Mouse (Mus musculus): ENCODE results near the gene Tm9sf3. TPM values are rescaled to one million over a fixed set of nuclear protein-coding genes. Genes with fewer than 3 reads are reported as not detected.

Tm9sf3 gene
- total and polyA plus RNA-seq, 3 experiments: 34.3 to 114 (median 103) TPM

- TF ChIP-seq RCOR1 (IDR thresholded peaks at IDR 0.05; ENCODE audit: low read depth, low read length) (peak; percentile 55), ETS1 (IDR thresholded peaks at IDR 0.05; ENCODE audit: low read depth, low read length) (no peak), TCF12 (IDR thresholded peaks at IDR 0.05; ENCODE audit: low read depth, low read length) (no peak), SIN3A (IDR thresholded peaks at IDR 0.05; ENCODE audit: low read length) (0 out of 2 replicates have a peak, but pooled peaks have one; percentile 10), ELF1 (IDR thresholded peaks at IDR 0.05; ENCODE audit: low read depth, low read length) (peak; percentile 56; the same call in 1 of the 2 replicates), GATA1 (IDR thresholded peaks at IDR 0.05; ENCODE audit: low read depth, low read length) (peak; percentile 26; the same call in 1 of the 2 replicates)
- H3K9me3 ChIP-seq (replicated peaks; ENCODE audit: insufficient read depth, low read length): no peaks in the 10 kb centered on the region
- peak overlapping the region; percentile 90 for H3K9ac ChIP-seq (ENCODE audit: control insufficient read depth, low read depth, low read length, poor library complexity, severe bottlenecking)
- peak overlapping the region; percentile 73 to 96 for H3K4me3 ChIP-seq (ENCODE audit: control insufficient read depth in 1 of 2, insufficient read depth in 1 of 2, low read depth in 2 of 2, low read length in 2 of 2)
- peaks cover 6 to 13% of the 10 kb centered on the region in 2 experiments for H3K4me1 ChIP-seq (ENCODE audit: control insufficient read depth in 1 of 2, insufficient read depth in 2 of 2, low read length in 2 of 2)
- H3K27me3 ChIP-seq (ENCODE audit: control insufficient read depth in 1 of 2, insufficient read depth in 2 of 2, low read length in 2 of 2): no peaks in the 10 kb centered on the region
- H3K79me2 ChIP-seq (ENCODE audit: control insufficient read depth, insufficient read depth, low read length, poor library complexity): peaks cover 39% of the 10 kb centered on the region
- H3K27ac ChIP-seq (ENCODE audit: control insufficient read depth, low read depth, low read length): peak overlapping the region; percentile 88
- DNase-seq (ENCODE audit: low read depth, low spot score): peak; percentile 70
- peaks cover 0 to 29% of the 10 kb centered on the region in 2 experiments; a peak in 2 of 4 replicates for H3K36me3 ChIP-seq (ENCODE audit: control insufficient read depth in 1 of 2, insufficient read depth in 2 of 2, low read length in 2 of 2)
Measured at GRCm38 (mm10) chr19:41264331-41264799, 568 bp upstream of the Tm9sf3 start.

- peaks cover 6 to 16% of the 10 kb centered on the region in 2 experiments for H3K4me1 ChIP-seq (ENCODE audit: control insufficient read depth in 1 of 2, insufficient read depth in 2 of 2, low read length in 2 of 2)
- no peaks in the 10 kb centered on the region for H3K9me3 ChIP-seq (replicated peaks; ENCODE audit: insufficient read depth, low read length)
- peak; percentile 84 for DNase-seq (ENCODE audit: low read depth, low spot score)
- H3K9ac ChIP-seq (ENCODE audit: control insufficient read depth, low read depth, low read length, poor library complexity, severe bottlenecking): peak overlapping the region; percentile 90
- peak overlapping the region; percentile 62 for H3K27ac ChIP-seq (ENCODE audit: control insufficient read depth, low read depth, low read length)
- H3K36me3 ChIP-seq (ENCODE audit: control insufficient read depth in 1 of 2, insufficient read depth in 2 of 2, low read length in 2 of 2): peaks cover 3 to 35% of the 10 kb centered on the region in 2 experiments; a peak in 3 of 4 replicates
- H3K79me2 ChIP-seq (ENCODE audit: control insufficient read depth, insufficient read depth, low read length, poor library complexity): peaks cover 49% of the 10 kb centered on the region
- H3K4me3 ChIP-seq (ENCODE audit: control insufficient read depth in 1 of 2, insufficient read depth in 1 of 2, low read depth in 2 of 2, low read length in 2 of 2): peak overlapping the region; percentile 73 to 100
- no peaks in the 10 kb centered on the region for H3K27me3 ChIP-seq (ENCODE audit: control insufficient read depth in 1 of 2, insufficient read depth in 2 of 2, low read length in 2 of 2)
- no peak for TF ChIP-seq E2F4 (IDR thresholded peaks at IDR 0.05; ENCODE audit: borderline replicate concordance, low read depth, low read length)
- TF ChIP-seq RCOR1 (IDR thresholded peaks at IDR 0.05; ENCODE audit: low read depth, low read length): peak; percentile 26; the same call in 1 of the 2 replicates
- TF ChIP-seq POLR2A (IDR thresholded peaks at IDR 0.05; ENCODE audit: control insufficient read depth in 1 of 2, insufficient read depth in 1 of 2, low read depth in 1 of 2, low read length in 2 of 2, poor library complexity in 1 of 2): peak in 1 of 2 experiments; percentile 58; a peak in 2 of 4 replicates
- TF ChIP-seq ZC3H11A (IDR thresholded peaks at IDR 0.05; ENCODE audit: low read depth, low read length): no peak
- peak; percentile 77 for TF ChIP-seq MAX (IDR thresholded peaks at IDR 0.05; ENCODE audit: low read length)
- no peak for TF ChIP-seq MYB (IDR thresholded peaks at IDR 0.05; ENCODE audit: low read depth, low read length)
- TF ChIP-seq EP300 (IDR thresholded peaks at IDR 0.05; ENCODE audit: low read depth in 1 of 2, low read length in 2 of 2): peak in 1 of 2 experiments; percentile 9; a peak in 1 of 4 replicates
- TF ChIP-seq BHLHE40 (IDR thresholded peaks at IDR 0.05; ENCODE audit: borderline replicate concordance, low read depth, low read length): no peak
- TF ChIP-seq RAD21 (IDR thresholded peaks at IDR 0.05; ENCODE audit: low read depth, low read length): no peak
- TF ChIP-seq ELF1 (IDR thresholded peaks at IDR 0.05; ENCODE audit: low read depth, low read length): no peak; the same call in 1 of the 2 replicates
- TF ChIP-seq CTCF (IDR thresholded peaks at IDR 0.05 in 2 of 3, conservative IDR thresholded peaks at IDR 0.05 in 1 of 3; ENCODE audit: control insufficient read depth in 1 of 3, insufficient read depth in 1 of 3, low read depth in 2 of 3, low read length in 3 of 3, poor library complexity in 1 of 3, severe bottlenecking in 1 of 3): no peak
- no peak for TF ChIP-seq USF2 (IDR thresholded peaks at IDR 0.05; ENCODE audit: borderline replicate concordance in 1 of 2, insufficient read depth in 1 of 2, low read depth in 1 of 2, low read length in 2 of 2)
- no peak for TF ChIP-seq ZKSCAN1 (IDR thresholded peaks at IDR 0.05; ENCODE audit: low read depth, low read length)
- TF ChIP-seq SMC3 (IDR thresholded peaks at IDR 0.05; ENCODE audit: low read depth, low read length): no peak
- 0 out of 2 replicates have a peak, but pooled peaks have one; percentile 6 for TF ChIP-seq CHD1 (IDR thresholded peaks at IDR 0.05; ENCODE audit: low read depth, low read length)
- no peak for TF ChIP-seq MEF2A (IDR thresholded peaks at IDR 0.05; ENCODE audit: extremely low read depth, insufficient replicate concordance, low read depth, low read length, poor library complexity, severe bottlenecking)
- TF ChIP-seq SIN3A (IDR thresholded peaks at IDR 0.05; ENCODE audit: low read length): peak; percentile 88
- peak; percentile 86 for TF ChIP-seq MXI1 (IDR thresholded peaks at IDR 0.05; ENCODE audit: low read depth, low read length)
- TF ChIP-seq GABPA (IDR thresholded peaks at IDR 0.05; ENCODE audit: low read depth, low read length): no peak
- no peak for TF ChIP-seq MAFK (IDR thresholded peaks at IDR 0.05; ENCODE audit: borderline replicate concordance, low read depth, low read length)
- peak; percentile 77 for TF ChIP-seq ZNF384 (IDR thresholded peaks at IDR 0.05; ENCODE audit: low read depth, low read length)
- no peak for TF ChIP-seq POLR2AphosphoS5 (IDR thresholded peaks at IDR 0.05; ENCODE audit: borderline replicate concordance, low read depth, low read length)
- TF ChIP-seq ZMIZ1 (IDR thresholded peaks at IDR 0.05; ENCODE audit: low read depth, low read length): peak; percentile 65; the same call in 1 of the 2 replicates
- TF ChIP-seq POLR2AphosphoS2 (IDR thresholded peaks at IDR 0.05; ENCODE audit: low read length): no peak
- TF ChIP-seq NELFE (IDR thresholded peaks at IDR 0.05; ENCODE audit: low read depth, low read length): peak; percentile 64
Measured at GRCm38 (mm10) chr19:41262712-41263629, 826 bp downstream of the Tm9sf3 start.
